Mouse (Mus musculus): Measurements from ENCODE around the gene Ppard. TPM values are rescaled to one million over a fixed set of nuclear protein-coding genes. Genes with fewer than 3 reads are reported as not detected.

Gene Ppard
- polyA plus RNA-seq, 1 experiment from 2014 or later: 1.1 TPM

DNA sequence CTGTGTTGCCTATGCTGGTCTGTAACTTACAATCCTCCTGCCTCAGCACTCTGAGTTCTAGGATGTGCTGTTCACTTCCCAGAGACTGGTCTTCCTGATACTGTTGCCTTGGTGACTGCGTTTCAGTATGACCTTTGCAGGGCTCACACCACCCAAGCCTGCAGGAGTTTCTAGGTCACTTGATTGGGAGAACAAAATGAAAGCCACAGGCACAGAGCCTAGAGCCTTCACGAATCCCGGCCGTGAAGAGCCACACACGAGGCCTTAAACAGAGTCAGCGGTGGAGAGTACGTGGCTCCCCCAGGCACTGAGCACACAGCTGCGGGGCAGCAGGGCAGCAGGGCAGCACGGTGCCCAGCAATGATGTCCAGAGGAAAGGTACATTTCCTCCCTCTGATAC is 25.8 kb downstream of the Ppard start:
- ATAC-seq: no peak
- Histone ChIP-seq H3K4me1 (ENCODE audit: control insufficient read depth, insufficient read depth, low read depth, low read length) (peaks cover 10% of the 10 kb centered on the region), H3K36me3 (ENCODE audit: control insufficient read depth, insufficient read depth, low read length) (no peaks in the 10 kb centered on the region), H3K9me3 (ENCODE audit: control insufficient read depth, low read length) (no peaks in the 10 kb centered on the region), H3K27ac (ENCODE audit: low read depth, low read length) (no peak overlapping the region), H3K4me2 (ENCODE audit: low read length) (no peak overlapping the region), H3K4me3 (ENCODE audit: low read length) (no peak overlapping the region), H3K27me3 (replicated peaks; ENCODE audit: control insufficient read depth, insufficient read depth, low read length) (no peaks in the 10 kb centered on the region), H3K9ac (ENCODE audit: low read depth, low read length) (no peak overlapping the region)
- WGBS: 92% methylated on average over 9 of the region's 9 CpGs

DNA sequence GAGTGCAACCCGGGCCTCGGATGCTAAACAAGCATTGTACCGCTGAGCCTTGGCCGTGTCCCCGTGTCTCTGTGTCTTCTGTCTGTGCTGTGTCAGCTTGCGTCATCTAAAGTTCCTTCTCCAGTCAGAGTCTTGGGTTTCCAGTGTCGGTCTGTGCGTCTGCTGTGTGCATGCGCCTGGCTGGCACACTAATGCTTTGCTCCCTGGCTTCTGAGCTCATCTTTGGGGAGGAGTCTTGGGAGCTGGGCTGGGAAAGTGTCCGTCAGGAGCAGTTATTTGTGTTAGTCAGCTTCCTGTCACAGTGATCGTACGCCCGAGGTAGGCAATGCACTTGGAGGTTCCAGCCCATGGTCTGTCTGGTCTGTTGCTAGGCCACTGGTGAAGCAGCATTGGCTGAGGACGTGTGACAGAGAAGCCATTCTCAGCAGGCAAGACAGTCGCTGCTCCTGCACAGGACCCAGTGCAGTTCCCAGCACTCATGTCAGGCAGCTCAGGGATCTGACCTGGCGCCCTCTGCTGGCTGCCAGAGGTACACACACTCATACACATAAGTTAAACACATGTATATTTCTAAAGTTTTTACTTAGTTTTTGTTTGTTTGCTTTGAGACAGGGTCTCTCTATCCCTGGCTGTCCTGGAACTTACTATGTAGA is 27.5 kb downstream of the Ppard start:
- Histone ChIP-seq H3K4me1 (ENCODE audit: control insufficient read depth, insufficient read depth, low read depth, low read length) (peaks cover 8% of the 10 kb centered on the region), H3K27me3 (replicated peaks; ENCODE audit: control insufficient read depth, insufficient read depth, low read length) (no peaks in the 10 kb centered on the region), H3K4me3 (ENCODE audit: low read length) (no peak overlapping the region), H3K9me3 (ENCODE audit: control insufficient read depth, low read length) (no peaks in the 10 kb centered on the region), H3K9ac (ENCODE audit: low read depth, low read length) (no peak overlapping the region), H3K27ac (ENCODE audit: low read depth, low read length) (no peak overlapping the region), H3K36me3 (ENCODE audit: control insufficient read depth, insufficient read depth, low read length) (no peaks in the 10 kb centered on the region), H3K4me2 (ENCODE audit: low read length) (no peak overlapping the region)
- 75% methylated on average over 16 of the region's 16 CpGs for WGBS
- ATAC-seq: no peak

- WGBS: 84% methylated on average over 9 of the region's 9 CpGs
- Histone ChIP-seq H3K4me1 (ENCODE audit: control insufficient read depth, insufficient read depth, low read depth, low read length) (peaks cover 6% of the 10 kb centered on the region), H3K9me3 (ENCODE audit: control insufficient read depth, low read length) (no peaks in the 10 kb centered on the region), H3K36me3 (ENCODE audit: control insufficient read depth, insufficient read depth, low read length) (no peaks in the 10 kb centered on the region), H3K9ac (ENCODE audit: low read depth, low read length) (no peak overlapping the region), H3K27me3 (replicated peaks; ENCODE audit: control insufficient read depth, insufficient read depth, low read length) (no peaks in the 10 kb centered on the region), H3K4me2 (ENCODE audit: low read length) (no peak overlapping the region), H3K4me3 (ENCODE audit: low read length) (no peak overlapping the region), H3K27ac (ENCODE audit: low read depth, low read length) (no peak overlapping the region)
- no peak for ATAC-seq
Measured at GRCm38 (mm10) chr17:28260543-28260909, 28.0 kb downstream of the Ppard start.

- H3K4me3 ChIP-seq (ENCODE audit: low read length): no peak overlapping the region
- H3K36me3 ChIP-seq (ENCODE audit: control insufficient read depth, insufficient read depth, low read length): no peaks in the 10 kb centered on the region
- peaks cover 2% of the 10 kb centered on the region; the same call in 1 of the 2 replicates for H3K4me1 ChIP-seq (ENCODE audit: control insufficient read depth, insufficient read depth, low read depth, low read length)
- H3K9ac ChIP-seq (ENCODE audit: low read depth, low read length): no peak overlapping the region
- no peak overlapping the region for H3K27ac ChIP-seq (ENCODE audit: low read depth, low read length)
- ATAC-seq: no peak
- H3K4me2 ChIP-seq (ENCODE audit: low read length): no peak overlapping the region
- no peaks in the 10 kb centered on the region for H3K9me3 ChIP-seq (ENCODE audit: control insufficient read depth, low read length)
- 80% methylated on average over 11 of the region's 11 CpGs for WGBS
- no peaks in the 10 kb centered on the region for H3K27me3 ChIP-seq (replicated peaks; ENCODE audit: control insufficient read depth, insufficient read depth, low read length)
Measured at GRCm38 (mm10) chr17:28261795-28262194, 29.3 kb downstream of the Ppard start.

DNA sequence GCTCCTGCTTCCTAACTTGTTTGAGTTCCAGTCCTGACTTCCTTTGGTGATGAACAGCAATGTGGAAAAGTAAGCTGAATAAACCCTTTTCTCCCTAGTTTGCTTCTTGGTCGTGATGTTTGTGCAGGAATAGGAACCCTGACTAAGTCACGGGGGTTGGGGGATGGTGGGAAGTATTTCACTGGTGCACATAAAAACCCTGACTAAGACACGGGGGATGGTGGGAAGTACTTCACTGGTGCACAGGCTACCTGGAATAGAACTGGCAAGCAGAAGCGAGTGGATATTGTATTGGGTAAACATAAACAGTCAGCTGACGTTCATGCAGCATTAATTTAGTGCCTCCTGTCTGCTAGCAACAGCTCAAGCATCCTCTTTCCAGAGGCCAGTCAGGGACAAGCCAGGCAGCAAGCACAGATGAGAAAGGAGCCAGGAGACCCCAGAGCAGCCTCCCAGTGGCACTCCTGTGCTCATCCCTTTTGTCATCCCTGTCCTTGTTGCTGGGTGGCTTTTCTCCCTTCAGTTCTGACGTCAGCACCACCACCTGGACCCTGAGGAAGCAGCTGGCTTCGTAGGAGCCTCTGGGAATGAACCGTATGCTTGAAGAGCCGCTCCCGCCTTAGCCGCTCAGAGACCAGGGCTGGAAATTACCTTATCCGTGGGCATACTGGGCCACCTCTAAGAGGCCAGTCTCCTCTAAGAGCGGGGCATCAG is 30.8 kb downstream of the Ppard start:
- H3K36me3 ChIP-seq (ENCODE audit: control insufficient read depth, insufficient read depth, low read length): no peaks in the 10 kb centered on the region
- no peak for ATAC-seq
- no peak overlapping the region for H3K9ac ChIP-seq (ENCODE audit: low read depth, low read length)
- WGBS: 60% methylated on average over 13 of the region's 13 CpGs
- H3K27me3 ChIP-seq (replicated peaks; ENCODE audit: control insufficient read depth, insufficient read depth, low read length): no peaks in the 10 kb centered on the region
- no peak overlapping the region for H3K27ac ChIP-seq (ENCODE audit: low read depth, low read length)
- H3K4me2 ChIP-seq (ENCODE audit: low read length): no peak overlapping the region
- H3K4me1 ChIP-seq (ENCODE audit: control insufficient read depth, insufficient read depth, low read depth, low read length): no peaks in the 10 kb centered on the region; the same call in 1 of the 2 replicates
- H3K9me3 ChIP-seq (ENCODE audit: control insufficient read depth, low read length): no peaks in the 10 kb centered on the region
- no peak overlapping the region for H3K4me3 ChIP-seq (ENCODE audit: low read length)

- Histone ChIP-seq H3K9ac (ENCODE audit: low read depth, low read length) (no peak overlapping the region), H3K27me3 (replicated peaks; ENCODE audit: control insufficient read depth, insufficient read depth, low read length) (no peaks in the 10 kb centered on the region), H3K4me1 (ENCODE audit: control insufficient read depth, insufficient read depth, low read depth, low read length) (no peaks in the 10 kb centered on the region; the same call in 1 of the 2 replicates), H3K36me3 (ENCODE audit: control insufficient read depth, insufficient read depth, low read length) (no peaks in the 10 kb centered on the region), H3K9me3 (ENCODE audit: control insufficient read depth, low read length) (no peaks in the 10 kb centered on the region), H3K4me3 (ENCODE audit: low read length) (no peak overlapping the region), H3K4me2 (ENCODE audit: low read length) (no peak overlapping the region), H3K27ac (ENCODE audit: low read depth, low read length) (no peak overlapping the region)
- 90% methylated on average over 5 of the region's 5 CpGs for WGBS
- no peak for ATAC-seq
Measured at GRCm38 (mm10) chr17:28267251-28267650, 34.8 kb downstream of the Ppard start.

DNA sequence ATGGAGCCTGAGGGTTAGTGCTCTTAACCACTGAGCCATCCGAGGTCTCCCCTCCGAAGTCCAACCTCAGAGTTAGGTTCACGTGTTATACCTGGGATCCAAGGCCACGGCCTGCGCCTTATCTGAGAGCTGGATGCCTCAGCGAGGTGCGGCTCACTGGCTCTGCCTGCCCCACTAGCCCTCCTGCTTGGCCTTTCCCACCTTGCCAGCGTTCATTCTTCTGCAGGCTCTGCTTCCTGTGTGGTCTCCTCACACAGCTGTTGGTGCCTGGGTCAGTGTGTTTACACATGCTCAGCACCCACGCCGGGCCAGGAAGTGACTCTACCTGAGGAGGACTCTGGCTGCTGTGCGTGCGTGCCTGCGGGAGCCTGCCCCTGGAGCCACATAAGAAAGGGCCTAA is 37.7 kb downstream of the Ppard start:
- Histone ChIP-seq H3K27ac (ENCODE audit: low read depth, low read length) (no peak overlapping the region), H3K4me1 (ENCODE audit: control insufficient read depth, insufficient read depth, low read depth, low read length) (no peaks in the 10 kb centered on the region), H3K9me3 (ENCODE audit: control insufficient read depth, low read length) (no peaks in the 10 kb centered on the region), H3K36me3 (ENCODE audit: control insufficient read depth, insufficient read depth, low read length) (no peaks in the 10 kb centered on the region), H3K27me3 (replicated peaks; ENCODE audit: control insufficient read depth, insufficient read depth, low read length) (no peaks in the 10 kb centered on the region), H3K4me3 (ENCODE audit: low read length) (no peak overlapping the region), H3K9ac (ENCODE audit: low read depth, low read length) (no peak overlapping the region; the same call in 1 of the 2 replicates), H3K4me2 (ENCODE audit: low read length) (no peak overlapping the region)
- ATAC-seq: no peak
- 86% methylated on average over 13 of the region's 13 CpGs for WGBS

GRCm38 (mm10) chr17:28271537-28272266 is 39.2 kb downstream of the Ppard start:
- Histone ChIP-seq H3K4me2 (ENCODE audit: low read length) (no peak overlapping the region), H3K27me3 (replicated peaks; ENCODE audit: control insufficient read depth, insufficient read depth, low read length) (no peaks in the 10 kb centered on the region), H3K4me3 (ENCODE audit: low read length) (no peak overlapping the region), H3K9me3 (ENCODE audit: control insufficient read depth, low read length) (no peaks in the 10 kb centered on the region), H3K4me1 (ENCODE audit: control insufficient read depth, insufficient read depth, low read depth, low read length) (no peaks in the 10 kb centered on the region), H3K9ac (ENCODE audit: low read depth, low read length) (no peak overlapping the region; the same call in 1 of the 2 replicates), H3K36me3 (ENCODE audit: control insufficient read depth, insufficient read depth, low read length) (no peaks in the 10 kb centered on the region), H3K27ac (ENCODE audit: low read depth, low read length) (no peak overlapping the region)
- WGBS: 84% methylated on average over 12 of the region's 12 CpGs
- no peak for ATAC-seq

DNA sequence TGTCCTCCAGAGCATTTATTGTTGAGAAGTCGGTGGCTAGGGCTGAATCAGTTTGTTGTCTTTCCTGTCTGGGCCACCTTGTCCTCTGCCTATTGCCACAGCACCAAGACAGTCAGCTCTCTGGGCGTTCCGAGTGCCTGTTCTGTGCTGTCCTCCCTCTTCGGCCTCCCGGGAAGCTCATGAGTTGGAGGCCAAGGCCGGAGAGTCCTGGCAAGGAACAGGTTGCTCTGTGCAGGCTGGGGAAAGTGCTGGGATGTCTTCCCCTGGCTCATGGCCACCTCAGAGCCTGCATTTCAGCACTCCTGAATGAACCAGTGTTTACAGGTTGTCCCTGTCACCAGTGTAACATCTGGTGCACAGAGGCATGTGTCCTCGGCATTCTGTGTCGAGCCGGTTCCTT is 39.8 kb downstream of the Ppard start:
- no peak overlapping the region for H3K4me2 ChIP-seq (ENCODE audit: low read length)
- H3K4me3 ChIP-seq (ENCODE audit: low read length): no peak overlapping the region
- no peak overlapping the region for H3K27ac ChIP-seq (ENCODE audit: low read depth, low read length)
- no peak overlapping the region; the same call in 1 of the 2 replicates for H3K9ac ChIP-seq (ENCODE audit: low read depth, low read length)
- H3K36me3 ChIP-seq (ENCODE audit: control insufficient read depth, insufficient read depth, low read length): no peaks in the 10 kb centered on the region
- no peak for ATAC-seq
- no peaks in the 10 kb centered on the region for H3K27me3 ChIP-seq (replicated peaks; ENCODE audit: control insufficient read depth, insufficient read depth, low read length)
- H3K9me3 ChIP-seq (ENCODE audit: control insufficient read depth, low read length): no peaks in the 10 kb centered on the region
- peaks cover 4% of the 10 kb centered on the region; the same call in 1 of the 2 replicates for H3K4me1 ChIP-seq (ENCODE audit: control insufficient read depth, insufficient read depth, low read depth, low read length)
- 89% methylated on average over 9 of the region's 9 CpGs for WGBS

Data from hindbrain, embryonic 16.5 days (tissue).